Mouse (Mus musculus) forebrain, embryonic 13.5 days (tissue): ENCODE measurements around the gene Pdxk. TPM values are rescaled to one million over a fixed set of nuclear protein-coding genes. Genes with fewer than 3 reads are reported as not detected.
"Not testable (repeated sequence)": the region's sequence is repeated elsewhere in the genome, so short reads cannot be mapped to it uniquely, and the experiment has no call there.

ENCODE experiments used
- ATAC-seq: fragments of 200-750 bp; cut with Nextera tagmentation; 2 replicates; pipeline ENCODE4 v1.8.0; 2017
- H3K27ac ChIP-seq: fragments of 300-500 bp; sonication (generic); 2 replicates; pipeline ENCODE4 v1.5.1; 2015; ENCODE audit warnings: inconsistent platforms, mild to moderate bottlenecking, moderate library complexity
- H3K27me3 ChIP-seq: fragments of 300-500 bp; sonication (generic); 2 replicates; pipeline ENCODE4 v1.6.1; 2015; ENCODE audit warnings: mild to moderate bottlenecking, inconsistent platforms
- H3K36me3 ChIP-seq: fragments of 300-500 bp; sonication (generic); 2 replicates; pipeline ENCODE4 v1.6.1; 2015; ENCODE audit warnings: mild to moderate bottlenecking, inconsistent platforms; ENCODE audit not compliant: poor library complexity, severe bottlenecking
- H3K4me1 ChIP-seq: fragments of 300-500 bp; sonication (generic); 2 replicates; pipeline ENCODE4 v1.6.1; 2015; ENCODE audit warnings: inconsistent platforms
- H3K4me2 ChIP-seq: fragments of 300-500 bp; sonication (generic); 2 replicates; pipeline ENCODE4 v1.6.1; 2015; ENCODE audit warnings: inconsistent platforms, mild to moderate bottlenecking, moderate library complexity
- H3K4me3 ChIP-seq: fragments of 300-500 bp; sonication (generic); 2 replicates; pipeline ENCODE4 v1.5.1; 2015; ENCODE audit warnings: mild to moderate bottlenecking, inconsistent platforms
- H3K9ac ChIP-seq: fragments of 300-500 bp; sonication (generic); 2 replicates; pipeline ENCODE4 v1.6.1; 2015; ENCODE audit warnings: mild to moderate bottlenecking, inconsistent platforms
- H3K9me3 ChIP-seq: fragments of 300-500 bp; sonication (generic); replicated peaks from 2 replicates; pipeline ENCODE4 v1.6.1; 2016; ENCODE audit warnings: inconsistent platforms
- WGBS: fragments of 180-500 bp; shearing (Covaris S2); methylation state at CpG from one replicate; pipeline ENCODE4 v1.1.7; 2015; 5-methylcytosine and 5-hydroxymethylcytosine counted together
- polyA plus RNA-seq: library from polyadenylated mRNA; unstranded; fragments of >200 nt; fragmentation: Nextera tagmentation; extraction: Ambion mirVana; gene quantifications from 2 replicates; pipeline ENCODE4 v1.2.1, GENCODE M21; 2015

The Pdxk gene
- 7.3 and 10.1 TPM in 2 replicates for polyA plus RNA-seq

GRCm38 (mm10) chr10:78464792-78465207, at the start of gene Pdxk:
Gene Pdxk, minus strand, starts transcription at chr10:78464975.
- peak within 1 kb of the TSS; percentile 73 for H3K9ac ChIP-seq
- peak within 1 kb of the TSS; percentile 100 for H3K4me2 ChIP-seq
- 0% methylated on average over 35 of the region's 35 CpGs for whole genome bisulfite sequencing
- H3K36me3 ChIP-seq = no peaks in the 10 kb centered on the region
- H3K27me3 ChIP-seq = no peaks in the 10 kb centered on the region
- peaks cover 21% of the 10 kb centered on the region for H3K4me1 ChIP-seq
- no peak within 1 kb of the TSS for H3K27ac ChIP-seq
- H3K4me3 ChIP-seq = peak within 1 kb of the TSS; percentile 65
- H3K9me3 ChIP-seq = no peaks in the 10 kb centered on the region
- peak; percentile 95 for ATAC-seq

GRCm38 (mm10) chr10:78502986-78503733, 38.4 kb upstream of the Pdxk start:
- Histone ChIP-seq H3K4me1 (no peaks in the 10 kb centered on the region), H3K9me3 (no peaks in the 10 kb centered on the region), H3K36me3 (no peaks in the 10 kb centered on the region), H3K27me3 (no peaks in the 10 kb centered on the region), H3K4me2 (no peak overlapping the region), H3K9ac (no peak overlapping the region), H3K4me3 (no peak overlapping the region), H3K27ac (no peak overlapping the region)
- whole genome bisulfite sequencing = 78% methylated on average over 6 of the region's 6 CpGs
- ATAC-seq = no peak

GRCm38 (mm10) chr10:78487431-78488086, 22.8 kb upstream of the Pdxk start:
- peak overlapping the region; percentile 25 for H3K4me3 ChIP-seq
- WGBS = 9% methylated on average over 26 of the region's 26 CpGs
- peak; percentile 91 for ATAC-seq
- no peak overlapping the region for H3K27ac ChIP-seq
- H3K4me2 ChIP-seq = peak overlapping the region; percentile 55
- H3K9me3 ChIP-seq = no peaks in the 10 kb centered on the region
- no peaks in the 10 kb centered on the region for H3K36me3 ChIP-seq
- peaks cover 14% of the 10 kb centered on the region for H3K27me3 ChIP-seq
- no peaks in the 10 kb centered on the region for H3K4me1 ChIP-seq
- peak overlapping the region; percentile 48 for H3K9ac ChIP-seq

- WGBS = 66% methylated on average over 5 of the region's 5 CpGs
- H3K9me3 ChIP-seq = no peaks in the 10 kb centered on the region
- H3K4me2 ChIP-seq = no peak overlapping the region
- no peak overlapping the region for H3K9ac ChIP-seq
- no peak overlapping the region for H3K4me3 ChIP-seq
- H3K27me3 ChIP-seq = peaks cover 16% of the 10 kb centered on the region
- no peak overlapping the region for H3K27ac ChIP-seq
- H3K36me3 ChIP-seq = no peaks in the 10 kb centered on the region
- 0 out of 2 replicates have a peak, but pooled peaks cover 5% of the 10 kb centered on the region for H3K4me1 ChIP-seq
- no peak for ATAC-seq
Measured at GRCm38 (mm10) chr10:78486871-78487270, 22.1 kb upstream of the Pdxk start.

- WGBS = 72% methylated on average over 2 of the region's 2 CpGs
- not testable (repeated sequence) for ATAC-seq
Measured at GRCm38 (mm10) chr10:78485369-78485768, 20.6 kb upstream of the Pdxk start.

GRCm38 (mm10) chr10:78481928-78482499, 17.2 kb upstream of the Pdxk start:
- Histone ChIP-seq H3K4me2 (peak overlapping the region; percentile 81), H3K36me3 (no peaks in the 10 kb centered on the region), H3K4me1 (peaks cover 10% of the 10 kb centered on the region), H3K9ac (peak overlapping the region; percentile 64), H3K27me3 (peaks cover 19% of the 10 kb centered on the region), H3K4me3 (peak overlapping the region; percentile 51), H3K9me3 (no peaks in the 10 kb centered on the region), H3K27ac (no peak overlapping the region)
- under 1% methylated on average over 35 of the region's 35 CpGs for WGBS
- peak; percentile 96 for ATAC-seq

More at GRCm38 (mm10) chr10:78485369-78485768, 20.6 kb upstream of the Pdxk start:
- not testable (repeated sequence) for H3K27ac ChIP-seq, H3K4me2 ChIP-seq, H3K9ac ChIP-seq, H3K4me1 ChIP-seq, H3K4me3 ChIP-seq, H3K9me3 ChIP-seq, H3K36me3 ChIP-seq
- peaks cover 19% of the 10 kb centered on the region for H3K27me3 ChIP-seq

GRCm38 (mm10) chr10:78480954-78481927, 16.5 kb upstream of the Pdxk start:
- Histone ChIP-seq H3K4me3 (peak overlapping the region; percentile 51), H3K36me3 (no peaks in the 10 kb centered on the region), H3K4me1 (peaks cover 10% of the 10 kb centered on the region), H3K27ac (no peak overlapping the region), H3K9me3 (no peaks in the 10 kb centered on the region), H3K9ac (peak overlapping the region; percentile 64), H3K4me2 (peak overlapping the region; percentile 81), H3K27me3 (peaks cover 13% of the 10 kb centered on the region)
- no peak; the same call in 1 of the 2 replicates for ATAC-seq
- WGBS = 38% methylated on average over 21 of the region's 21 CpGs

GRCm38 (mm10) chr10:78476821-78477220, 12.0 kb upstream of the Pdxk start:
- no peak overlapping the region for H3K4me2 ChIP-seq
- no peak overlapping the region for H3K4me3 ChIP-seq
- ATAC-seq = no peak
- H3K9me3 ChIP-seq = no peaks in the 10 kb centered on the region
- no peak overlapping the region for H3K9ac ChIP-seq
- WGBS = 76% methylated on average over 4 of the region's 4 CpGs
- H3K4me1 ChIP-seq = peaks cover 5% of the 10 kb centered on the region
- H3K36me3 ChIP-seq = no peaks in the 10 kb centered on the region
- H3K27me3 ChIP-seq = peaks cover 6% of the 10 kb centered on the region; the same call in 1 of the 2 replicates
- no peak overlapping the region for H3K27ac ChIP-seq

GRCm38 (mm10) chr10:78474759-78475158, 10.0 kb upstream of the Pdxk start:
- Histone ChIP-seq H3K9me3 (no peaks in the 10 kb centered on the region), H3K27me3 (peaks cover 4% of the 10 kb centered on the region; the same call in 1 of the 2 replicates), H3K36me3 (no peaks in the 10 kb centered on the region), H3K27ac (no peak overlapping the region), H3K9ac (no peak overlapping the region), H3K4me1 (peaks cover 6% of the 10 kb centered on the region; the same call in 1 of the 2 replicates), H3K4me2 (no peak overlapping the region), H3K4me3 (no peak overlapping the region)
- 69% methylated on average over 8 of the region's 8 CpGs for WGBS
- ATAC-seq = no peak

GRCm38 (mm10) chr10:78473434-78473833, 8.7 kb upstream of the Pdxk start:
- H3K4me2 ChIP-seq = no peak overlapping the region
- H3K27ac ChIP-seq = no peak overlapping the region
- H3K9ac ChIP-seq = no peak overlapping the region
- no peaks in the 10 kb centered on the region for H3K9me3 ChIP-seq
- no peak overlapping the region for H3K4me3 ChIP-seq
- H3K36me3 ChIP-seq = no peaks in the 10 kb centered on the region
- H3K4me1 ChIP-seq = peaks cover 6% of the 10 kb centered on the region; the same call in 1 of the 2 replicates
- peaks cover 4% of the 10 kb centered on the region; the same call in 1 of the 2 replicates for H3K27me3 ChIP-seq
- no peak for ATAC-seq
- 71% methylated on average over 5 of the region's 5 CpGs for WGBS

- Histone ChIP-seq H3K4me3 (no peak overlapping the region), H3K9ac (no peak overlapping the region), H3K4me1 (peaks cover 6% of the 10 kb centered on the region; the same call in 1 of the 2 replicates), H3K9me3 (no peaks in the 10 kb centered on the region), H3K27me3 (peaks cover 4% of the 10 kb centered on the region; the same call in 1 of the 2 replicates), H3K36me3 (no peaks in the 10 kb centered on the region), H3K4me2 (no peak overlapping the region), H3K27ac (no peak overlapping the region)
- ATAC-seq = no peak
- 71% methylated on average over 3 of the region's 3 CpGs for WGBS
Measured at GRCm38 (mm10) chr10:78472046-78472445, 7.3 kb upstream of the Pdxk start.
